Mouse (Mus musculus): ENCODE data around the gene Pcbp3. TPM values are rescaled to one million over a fixed set of nuclear protein-coding genes. Genes with fewer than 3 reads are reported as not detected.

Gene Pcbp3
- total RNA-seq, 2 experiments from 2014 or later: 5.9 to 7.4 TPM

DNA sequence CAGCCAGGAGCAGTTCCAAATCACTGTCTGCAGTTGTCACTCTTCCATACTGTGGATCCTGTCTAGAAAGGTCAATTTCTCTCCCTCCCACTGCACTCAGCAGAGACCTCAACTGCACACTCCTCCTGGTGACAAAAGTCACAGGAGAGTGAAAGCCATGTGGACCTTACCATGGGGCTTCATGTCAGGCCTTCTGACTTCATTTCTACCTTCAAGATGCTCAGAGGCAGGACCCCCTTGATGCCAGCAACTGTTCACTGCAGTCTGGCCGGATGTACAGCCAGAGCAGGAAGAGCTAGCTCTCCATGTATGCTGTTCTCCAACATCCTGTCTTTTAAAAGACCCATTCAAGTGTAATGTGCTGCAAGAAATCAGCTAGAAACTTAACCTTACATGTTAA, 29.9 kb downstream of the Pcbp3 start:
- ATAC-seq (replicated peaks; ENCODE audit: poor library complexity): no peak

DNA sequence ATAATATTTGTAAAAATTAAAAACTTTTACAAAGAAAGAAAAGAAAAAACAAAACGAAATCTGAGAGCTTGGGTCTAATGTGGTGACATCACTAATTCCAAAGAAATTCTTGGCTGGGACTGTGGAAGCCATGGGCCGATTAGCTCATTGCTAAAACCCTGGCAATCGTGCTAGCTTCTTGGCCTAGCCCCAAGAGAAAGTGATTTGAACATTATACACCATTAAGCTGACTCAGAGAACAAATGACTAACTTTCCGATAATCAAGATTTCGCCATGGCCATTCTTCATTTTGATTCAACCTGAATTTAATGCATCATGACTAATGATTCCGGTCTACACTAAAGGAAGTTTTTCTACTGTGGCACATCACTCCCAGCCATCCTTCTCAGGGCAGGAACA, 30.6 kb downstream of the Pcbp3 start:
- no peak for ATAC-seq (replicated peaks; ENCODE audit: poor library complexity)

DNA sequence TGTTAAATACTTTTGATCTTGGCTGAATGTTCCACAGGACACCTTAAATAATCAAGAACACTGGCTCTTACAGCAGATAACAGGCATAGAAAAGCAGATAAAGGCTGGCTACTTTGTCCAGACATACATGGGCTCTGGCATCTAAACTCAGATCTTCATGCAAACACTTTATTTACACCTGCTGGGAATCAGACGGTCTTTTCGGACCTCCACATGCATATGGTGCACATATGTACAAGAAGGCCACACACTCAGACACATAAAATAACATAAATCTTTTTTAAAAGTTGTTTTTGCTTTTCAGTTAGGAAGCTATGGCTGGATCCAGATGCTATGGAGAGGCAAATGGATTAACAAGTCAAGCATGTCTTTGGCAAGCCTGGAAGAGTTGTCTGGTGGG, 37.2 kb downstream of the Pcbp3 start:
- no peak for ATAC-seq (replicated peaks; ENCODE audit: poor library complexity)

DNA sequence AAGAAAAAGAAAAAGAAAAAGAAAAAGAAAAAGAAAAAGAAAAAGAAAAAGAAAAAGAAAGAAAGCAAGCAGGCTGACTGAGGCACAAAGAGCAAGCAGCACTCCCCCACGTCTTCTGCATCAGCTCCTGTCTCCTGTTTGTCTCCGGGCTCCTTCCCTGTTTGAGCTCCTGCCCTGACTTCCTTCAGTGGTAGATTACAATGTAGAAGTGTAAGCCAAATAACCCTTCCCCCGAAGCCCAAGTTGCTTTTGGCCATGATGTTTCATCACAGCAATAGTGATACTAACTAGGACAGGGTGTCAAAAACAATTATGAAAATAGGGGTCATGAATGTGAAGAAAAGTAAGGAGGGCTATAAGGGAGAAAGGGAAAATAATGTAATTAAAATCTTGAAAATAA, 43.6 kb downstream of the Pcbp3 start:
- ATAC-seq (replicated peaks; ENCODE audit: poor library complexity): no peak

DNA sequence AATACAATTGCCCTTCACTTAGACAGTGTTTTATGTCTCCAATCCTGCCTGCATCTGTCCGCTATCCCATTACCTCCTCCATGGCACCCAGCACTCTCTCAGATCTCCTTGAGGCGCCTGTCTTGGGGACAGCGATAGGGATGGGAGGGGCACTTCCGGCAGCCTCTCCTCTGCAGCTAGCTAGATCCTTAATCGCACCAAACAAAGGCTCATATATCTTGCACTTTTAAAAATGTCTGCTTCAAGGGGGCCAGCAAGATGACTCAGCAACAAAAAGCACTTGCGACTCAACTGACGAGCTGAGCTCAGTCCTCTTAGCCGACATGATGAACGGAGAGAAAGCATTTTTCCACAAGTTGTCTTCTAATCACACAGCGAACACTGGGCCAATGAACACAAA, 55.3 kb downstream of the Pcbp3 start:
- peak; percentile 87 for ATAC-seq (replicated peaks; ENCODE audit: poor library complexity)

DNA sequence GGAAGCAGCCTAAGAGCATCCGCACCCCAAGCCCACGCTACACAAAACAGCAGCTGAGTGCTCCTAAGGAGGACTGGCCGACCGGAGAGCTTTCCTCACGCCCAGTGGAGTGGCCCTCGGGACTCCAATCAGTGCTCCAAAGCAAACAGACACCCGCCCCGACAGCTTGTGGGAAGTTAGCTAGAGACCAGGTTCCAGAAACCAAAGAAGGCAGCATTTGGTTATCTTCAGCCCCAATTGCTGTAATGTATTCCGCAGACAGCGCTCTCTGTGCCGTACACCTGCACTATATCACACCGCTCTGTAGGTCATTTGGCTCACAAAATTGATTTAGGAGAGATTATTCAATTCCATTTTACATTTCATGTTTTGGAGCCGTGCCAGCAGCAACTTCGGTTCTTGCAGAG, 55.7 kb downstream of the Pcbp3 start:
- peak; percentile 51 for ATAC-seq (replicated peaks; ENCODE audit: poor library complexity)

DNA sequence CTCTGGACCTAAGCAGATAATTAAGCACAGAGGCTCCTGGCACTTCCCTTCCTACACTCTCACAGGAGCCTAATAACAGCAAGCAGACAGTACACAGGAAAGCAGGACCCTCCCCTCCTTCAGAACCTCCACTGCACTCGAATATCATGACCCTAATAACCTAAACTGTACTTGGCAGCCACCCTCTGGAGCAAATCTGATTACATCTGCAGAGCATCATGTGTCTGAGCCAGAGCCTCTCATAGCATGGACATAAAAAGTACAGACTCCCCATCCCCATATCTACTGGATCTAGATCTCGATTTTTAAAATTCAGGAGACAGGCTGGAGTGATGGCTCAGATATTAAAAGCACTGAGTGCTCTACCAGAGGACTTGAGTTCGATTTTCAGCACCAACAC, 58.0 kb downstream of the Pcbp3 start:
- ATAC-seq (replicated peaks; ENCODE audit: poor library complexity): no peak

DNA sequence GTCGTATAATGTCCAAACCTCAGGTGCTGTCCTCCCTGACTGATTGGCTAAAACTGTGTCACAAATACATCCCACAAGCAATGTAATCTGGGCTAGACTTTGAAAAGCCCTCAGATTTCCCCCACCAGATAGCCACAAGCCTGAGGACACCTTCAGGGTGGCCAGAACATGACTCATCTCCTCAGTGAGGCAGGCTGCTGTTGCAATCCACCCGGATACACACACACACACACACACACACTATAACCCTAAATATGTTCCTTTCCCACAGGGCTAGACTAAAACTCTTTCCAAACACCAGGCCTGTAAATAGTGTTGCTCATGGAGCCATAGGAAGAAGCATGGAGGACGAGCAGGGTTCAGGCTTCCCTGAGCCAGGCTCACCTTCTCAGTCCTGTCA, 58.6 kb downstream of the Pcbp3 start:
- ATAC-seq (replicated peaks; ENCODE audit: poor library complexity): peak; percentile 36; the same call in 1 of the 2 replicates

DNA sequence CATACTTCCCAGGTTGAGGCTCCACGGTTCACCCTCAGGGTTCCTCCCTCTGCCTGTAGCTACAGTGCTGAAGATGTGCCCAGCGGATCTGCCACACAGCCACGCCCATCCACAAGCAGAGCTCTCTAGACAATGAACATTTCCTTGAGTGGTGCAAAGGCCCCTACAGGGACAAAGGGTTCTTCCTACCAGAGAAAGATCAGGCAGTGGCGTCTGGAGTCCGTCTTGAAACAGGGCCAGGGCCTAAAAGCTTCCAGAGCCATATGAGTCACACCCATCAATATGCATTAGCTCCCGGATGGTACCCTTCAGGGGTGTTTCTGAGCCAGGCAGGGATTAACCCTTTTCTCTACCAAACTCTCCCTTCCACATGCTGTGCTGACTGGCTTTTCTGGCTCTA, 59.1 kb downstream of the Pcbp3 start:
- no peak for ATAC-seq (replicated peaks; ENCODE audit: poor library complexity)

DNA sequence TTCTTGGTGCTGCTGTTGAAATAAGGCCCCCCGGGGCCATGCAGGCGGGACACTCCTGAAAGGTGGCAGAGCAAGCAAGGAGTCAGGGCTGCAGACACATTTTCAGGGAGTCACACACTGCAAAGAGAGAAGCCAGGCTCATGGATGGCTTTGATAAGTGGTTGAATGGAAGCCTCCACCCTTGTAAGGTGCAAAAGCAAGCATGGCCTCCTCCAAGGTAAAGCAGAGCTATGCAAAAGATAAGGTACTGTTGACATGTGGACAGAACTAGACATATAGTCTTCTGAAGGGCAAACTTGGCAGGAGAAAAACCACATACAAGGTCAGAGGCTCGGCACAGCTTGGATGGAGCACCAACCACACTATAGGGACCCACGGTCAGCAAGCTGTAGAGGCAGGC, 63.3 kb downstream of the Pcbp3 start:
- no peak for ATAC-seq (replicated peaks; ENCODE audit: poor library complexity)

DNA sequence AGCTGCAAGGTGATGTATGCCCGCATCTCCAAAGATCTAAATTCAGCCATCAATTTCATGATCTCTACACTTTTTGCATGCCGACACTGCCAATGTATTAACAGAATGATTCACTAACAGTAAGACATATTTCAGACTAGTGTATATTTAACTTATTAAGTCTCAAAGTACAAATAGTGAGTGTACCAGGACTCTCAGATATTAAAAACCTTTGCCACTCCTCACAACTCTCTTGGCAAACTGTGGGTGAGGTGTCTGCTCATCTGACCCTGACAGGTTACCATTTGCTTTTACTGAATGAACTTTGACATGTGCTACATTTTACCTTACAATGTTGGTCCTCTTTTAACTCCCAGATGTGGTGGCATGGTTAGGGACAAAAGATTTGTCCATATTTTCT, 70.2 kb downstream of the Pcbp3 start:
- no peak for ATAC-seq (replicated peaks; ENCODE audit: poor library complexity)

DNA sequence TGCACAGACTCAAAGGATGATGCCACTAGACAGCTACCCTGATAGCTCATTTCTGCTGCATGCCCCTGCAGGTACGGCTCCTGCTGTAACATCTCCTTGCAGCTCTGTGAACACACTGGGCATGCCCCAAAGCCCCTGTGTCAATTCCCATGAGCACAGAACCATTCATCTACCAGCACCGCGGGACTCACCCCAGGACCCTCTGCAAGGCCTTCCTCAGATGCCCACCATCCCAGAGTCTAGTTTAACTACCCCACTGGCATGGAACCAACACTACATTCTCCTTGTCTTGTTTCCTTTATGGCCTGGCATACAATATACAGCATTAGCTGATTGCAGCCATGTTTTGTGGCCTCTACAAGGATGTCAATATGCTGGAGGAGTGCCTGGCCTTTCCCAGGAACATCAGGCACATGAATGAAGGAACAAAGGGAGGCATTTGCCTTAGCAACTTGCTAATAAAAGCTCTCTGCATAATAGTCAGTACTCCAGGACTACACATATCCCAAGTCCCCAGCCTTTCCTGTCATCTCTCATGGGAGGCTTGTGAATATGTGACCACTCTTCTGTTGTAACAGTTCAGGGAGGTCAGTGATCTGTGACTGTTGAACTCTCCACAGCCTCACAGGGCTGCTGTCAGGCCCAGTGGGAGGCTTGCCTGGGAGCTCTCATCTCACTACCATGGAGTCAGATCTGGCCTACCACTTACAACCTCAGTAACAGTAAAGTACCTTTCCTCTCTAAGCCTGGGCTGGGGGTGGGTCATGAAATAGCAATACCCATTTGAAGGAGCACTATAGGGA, 78.0 kb downstream of the Pcbp3 start:
- ATAC-seq (replicated peaks; ENCODE audit: poor library complexity): no peak

DNA sequence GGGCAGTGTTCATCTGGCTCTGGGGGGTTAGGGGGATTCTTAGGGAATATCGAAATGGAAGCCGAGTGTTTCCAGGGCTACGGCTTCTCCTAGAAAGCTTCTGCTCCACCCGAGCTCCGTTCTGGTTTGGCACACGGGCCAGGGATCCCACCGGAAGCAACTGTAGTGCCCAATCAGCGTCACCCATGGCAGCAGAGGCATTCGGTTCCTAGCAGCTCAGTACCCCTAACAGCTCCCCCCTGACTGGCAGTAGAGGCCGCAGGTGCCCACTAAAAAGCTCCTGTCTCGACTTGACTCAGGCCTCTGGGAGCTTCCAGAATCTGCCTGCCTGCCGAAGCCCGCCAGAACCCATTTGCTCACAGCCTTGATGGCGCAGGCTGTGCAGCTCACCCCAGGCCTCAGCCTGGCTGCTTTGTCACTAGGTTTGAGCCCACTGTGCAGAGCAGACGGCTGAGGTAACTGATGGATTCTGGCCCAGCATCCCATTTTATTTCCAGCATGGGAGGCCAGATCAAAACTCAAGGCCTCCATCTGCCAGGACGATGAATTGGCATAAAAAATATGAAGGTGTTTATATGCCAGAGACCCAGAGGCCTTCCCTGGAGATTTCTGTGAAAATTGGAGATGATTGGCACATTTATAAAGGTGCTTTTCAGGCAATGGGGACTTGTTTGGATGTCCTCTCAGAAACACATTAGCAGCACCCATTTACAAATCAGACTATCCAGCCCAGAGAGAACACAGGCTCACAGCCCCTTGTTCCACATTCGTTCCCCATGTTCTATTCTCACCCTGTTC, 78.8 kb downstream of the Pcbp3 start:
- ATAC-seq (replicated peaks; ENCODE audit: poor library complexity): no peak

DNA sequence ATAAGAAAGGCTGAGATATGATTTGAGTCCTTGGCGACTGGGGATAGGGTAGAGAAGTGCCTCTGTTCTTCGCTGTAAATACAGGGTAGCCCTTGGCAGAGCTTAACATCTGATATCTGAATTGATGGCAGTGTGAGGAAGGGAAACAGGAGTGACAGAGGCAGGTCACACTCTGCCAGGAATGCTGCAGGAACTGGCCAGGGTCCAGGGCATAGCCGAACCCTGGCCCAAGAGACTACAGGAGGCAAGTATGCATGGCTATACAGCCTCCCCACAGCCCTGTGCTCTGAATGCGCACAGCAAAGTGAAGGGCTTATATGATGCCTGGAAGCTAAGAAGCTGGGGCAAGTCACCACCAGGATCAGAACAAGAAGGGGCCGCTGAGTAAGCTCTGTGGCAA, 79.8 kb downstream of the Pcbp3 start:
- no peak for ATAC-seq (replicated peaks; ENCODE audit: poor library complexity)

DNA sequence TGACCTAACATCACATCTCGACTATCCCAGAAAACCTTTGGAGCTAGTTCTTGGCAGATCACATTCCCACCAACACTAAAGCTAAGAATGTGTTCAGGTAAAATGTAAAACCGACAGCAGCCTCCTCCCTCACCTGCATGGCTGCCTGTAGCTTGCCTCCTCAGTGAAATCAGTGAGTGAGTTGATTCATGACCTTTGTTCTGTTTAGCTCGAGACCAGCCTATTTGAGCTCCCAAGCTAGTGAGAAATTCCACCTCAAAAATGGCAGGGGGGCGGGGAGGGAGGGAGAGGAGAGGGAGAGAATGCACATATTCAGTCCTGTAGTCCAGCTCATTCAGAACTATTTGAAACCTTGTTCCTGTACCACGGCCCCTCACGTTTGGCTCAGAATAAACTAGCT, 86.4 kb downstream of the Pcbp3 start:
- ATAC-seq (replicated peaks; ENCODE audit: poor library complexity): no peak

DNA sequence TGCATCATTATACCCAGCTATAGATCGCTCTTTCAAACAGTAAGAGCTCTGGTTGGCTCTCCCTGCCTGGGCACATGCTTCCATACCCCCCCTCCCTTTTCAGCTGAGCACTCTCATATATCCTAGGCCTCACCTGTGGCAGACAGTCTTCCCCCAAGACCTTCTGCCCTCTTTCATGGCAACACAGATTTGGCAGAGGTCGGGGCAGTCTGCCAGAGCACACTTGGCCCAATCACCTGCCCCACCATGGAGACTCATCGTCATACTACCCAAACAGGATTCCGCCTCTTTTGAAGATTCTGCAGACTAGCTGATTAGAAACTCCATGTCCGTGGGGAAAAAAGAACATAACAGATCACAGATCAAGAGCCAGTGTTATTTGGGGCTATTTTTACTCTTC, 86.8 kb downstream of the Pcbp3 start:
- ATAC-seq (replicated peaks; ENCODE audit: poor library complexity): no peak

DNA sequence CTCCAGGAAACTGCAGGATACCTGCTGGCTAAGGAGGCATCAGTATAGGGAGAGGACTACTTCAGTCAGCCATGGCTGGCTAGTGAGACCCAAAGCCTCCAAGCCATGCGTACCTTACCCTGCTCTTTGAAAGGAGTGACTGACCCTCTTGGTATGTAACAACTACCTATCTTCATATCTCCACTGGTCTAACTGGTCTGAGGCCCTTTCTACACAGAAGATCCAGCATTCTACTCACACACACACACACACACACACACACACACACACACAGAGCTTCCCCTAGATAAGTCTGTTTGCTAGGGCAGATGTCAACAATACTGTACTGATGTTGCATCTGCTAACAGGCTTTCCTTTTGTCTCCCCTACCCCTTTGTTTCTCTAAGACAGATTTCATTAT, 87.3 kb downstream of the Pcbp3 start:
- ATAC-seq (replicated peaks; ENCODE audit: poor library complexity): no peak

DNA sequence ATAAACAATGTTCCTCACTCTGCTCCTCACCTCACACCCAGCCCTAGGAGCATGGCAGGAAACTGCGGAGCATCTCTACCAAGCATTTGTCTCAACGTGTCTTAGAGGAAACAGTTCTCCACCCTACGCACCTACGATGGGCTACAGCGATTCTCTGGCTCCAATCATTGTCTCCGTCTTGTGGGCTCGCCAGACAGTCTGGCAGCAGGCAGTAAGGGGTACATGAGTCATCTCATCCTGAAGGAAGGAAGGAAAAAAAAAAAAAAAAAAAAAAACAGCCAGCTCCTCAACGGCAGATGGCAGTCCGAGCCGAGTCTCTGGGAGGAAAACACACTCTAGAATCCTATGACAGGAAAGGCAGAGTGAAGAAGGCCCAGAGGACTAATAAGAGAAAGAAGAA, 87.7 kb downstream of the Pcbp3 start:
- ATAC-seq (replicated peaks; ENCODE audit: poor library complexity): no peak

DNA sequence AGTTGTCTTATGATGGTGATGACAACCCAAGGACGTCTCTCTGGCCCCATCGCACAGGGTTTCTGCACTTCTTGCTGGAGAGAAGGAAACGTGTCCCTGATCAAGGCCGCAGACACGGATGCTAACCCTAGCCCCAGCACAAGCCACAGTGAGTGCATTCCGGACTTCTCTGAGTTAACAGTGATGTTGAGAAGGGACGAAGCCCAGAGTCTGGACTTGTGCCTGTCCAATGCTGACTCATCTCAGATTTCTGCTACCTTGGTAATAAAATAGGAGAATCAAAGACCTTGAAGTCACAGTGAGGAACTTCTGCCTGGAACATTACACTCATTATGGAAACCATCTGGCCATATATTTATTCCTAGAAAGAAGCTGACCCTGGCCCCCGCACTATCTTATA, 89.0 kb downstream of the Pcbp3 start:
- no peak for ATAC-seq (replicated peaks; ENCODE audit: poor library complexity)

DNA sequence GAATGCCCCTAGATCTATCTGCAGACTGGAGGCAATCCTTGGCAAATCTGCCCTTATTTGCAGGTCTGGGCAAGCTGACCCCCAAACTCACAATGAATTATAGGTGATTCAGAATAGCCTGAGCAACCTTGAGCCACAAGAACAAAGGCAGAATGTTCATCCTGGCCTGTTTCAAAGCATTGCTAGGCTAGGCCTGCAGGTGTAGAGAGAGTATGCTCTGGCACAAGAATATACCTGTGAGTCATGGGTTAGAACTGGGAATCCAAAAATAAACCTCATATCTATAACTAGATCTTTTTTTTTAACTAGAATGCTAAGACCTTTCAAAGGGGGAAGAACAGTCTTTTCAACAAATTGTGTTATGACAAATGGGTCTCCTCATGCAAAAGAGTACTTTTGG, 95.8 kb downstream of the Pcbp3 start:
- no peak for ATAC-seq (replicated peaks; ENCODE audit: poor library complexity)

DNA sequence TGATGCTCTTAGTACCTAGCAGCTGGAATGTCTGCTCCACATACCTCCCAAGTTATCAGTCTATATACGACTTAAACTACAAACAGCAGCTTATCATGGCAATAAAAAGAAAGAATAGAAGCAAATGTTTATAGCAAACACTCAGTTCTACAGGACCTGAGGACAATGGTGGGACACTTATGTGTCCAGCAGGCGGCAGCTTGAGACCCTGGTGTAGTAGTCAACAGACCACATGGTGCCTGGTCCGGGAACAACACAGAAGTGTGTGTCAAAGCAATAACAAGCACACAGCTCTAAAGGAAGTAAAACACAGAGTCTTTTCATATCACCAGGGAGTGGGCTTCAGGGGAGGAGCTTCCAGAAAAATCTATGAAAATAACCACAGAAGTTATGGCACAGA, 100.7 kb downstream of the Pcbp3 start:
- no peak for ATAC-seq (replicated peaks; ENCODE audit: poor library complexity)

DNA sequence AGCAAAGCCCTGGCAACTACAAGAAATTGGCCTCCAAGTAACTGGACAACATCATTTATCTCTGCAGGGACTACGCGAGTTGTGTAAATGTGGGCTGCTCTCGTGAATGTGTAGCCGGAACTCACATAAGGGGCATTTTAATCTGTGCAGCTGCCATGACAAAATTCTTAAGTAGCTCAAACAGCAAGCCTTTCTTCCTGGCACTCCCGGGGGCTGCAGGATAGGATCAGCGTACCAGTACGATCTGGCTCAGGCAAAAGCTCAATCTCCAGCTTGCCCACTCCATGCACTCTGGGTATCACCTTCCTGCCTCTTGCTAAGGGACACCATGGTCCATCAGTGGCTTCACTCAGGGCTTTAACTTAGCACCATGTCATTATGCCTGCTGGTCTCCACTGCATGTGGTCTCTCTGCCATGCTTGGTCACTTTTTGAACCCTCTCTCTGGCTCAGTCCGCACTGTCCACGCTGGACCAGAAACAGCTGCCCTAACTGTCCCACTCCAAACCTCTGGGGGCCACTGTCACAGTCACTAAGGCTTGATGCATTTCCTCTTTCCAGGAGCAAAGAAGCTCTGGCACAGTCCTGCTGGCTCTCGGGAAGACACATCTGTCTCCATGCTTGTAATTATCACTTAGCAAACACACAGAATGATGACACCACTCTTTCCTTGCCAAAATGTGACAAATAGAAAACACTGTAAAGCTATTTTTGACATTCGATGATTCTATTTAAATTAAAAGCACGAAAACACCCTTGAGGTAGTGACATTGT, 102.1 kb downstream of the Pcbp3 start:
- no peak for ATAC-seq (replicated peaks; ENCODE audit: poor library complexity)
